Mouse (Mus musculus) urinary bladder, postnatal 10 days (tissue): ENCODE measurements around the gene March10.

Source experiments
- DNase-seq: peaks from one replicate; pipeline ENCODE4 v3.0.0; 2022; ENCODE audit warnings: low spot score

Gene March10

DNA sequence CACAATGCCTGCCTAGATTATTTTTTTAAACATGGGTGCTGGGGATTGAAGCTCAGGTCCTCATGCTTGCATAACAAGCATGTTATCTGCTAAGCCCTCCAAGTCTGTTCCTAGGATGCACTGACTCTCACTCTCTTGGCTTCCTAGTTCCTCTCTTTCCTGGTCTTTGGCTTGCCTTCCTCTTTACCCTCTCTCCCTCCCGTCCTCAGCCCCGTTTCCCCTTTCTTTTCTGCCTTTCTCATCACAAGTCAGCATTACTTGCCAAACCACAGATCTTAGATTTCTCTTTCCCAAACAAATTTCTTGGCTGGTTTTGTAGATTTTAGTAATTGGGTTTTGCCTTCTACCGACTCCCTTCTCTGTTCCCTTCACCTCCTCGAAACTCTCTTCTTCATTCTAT is 10.2 kb upstream of the March10 start:
- no peak for DNase-seq

DNA sequence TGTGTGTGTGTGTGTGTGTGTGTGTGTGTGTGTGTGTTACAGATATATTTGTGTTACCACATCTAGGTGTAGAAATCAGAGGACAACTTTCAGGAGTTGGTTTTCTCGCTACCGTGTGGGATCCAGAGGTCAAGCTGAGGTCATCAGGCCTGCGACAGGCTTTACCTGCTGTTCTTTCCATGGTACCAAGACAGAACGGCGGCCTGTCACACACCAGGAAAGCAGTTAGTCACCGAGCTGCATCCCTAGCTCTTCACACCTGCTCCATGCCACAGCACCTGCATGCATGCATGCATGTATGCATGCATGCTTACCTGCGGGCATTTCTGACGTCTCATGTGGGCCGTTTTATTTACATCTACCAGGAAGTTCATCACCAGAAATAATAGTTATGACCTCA is 9.0 kb upstream of the March10 start:
- no peak for DNase-seq

DNA sequence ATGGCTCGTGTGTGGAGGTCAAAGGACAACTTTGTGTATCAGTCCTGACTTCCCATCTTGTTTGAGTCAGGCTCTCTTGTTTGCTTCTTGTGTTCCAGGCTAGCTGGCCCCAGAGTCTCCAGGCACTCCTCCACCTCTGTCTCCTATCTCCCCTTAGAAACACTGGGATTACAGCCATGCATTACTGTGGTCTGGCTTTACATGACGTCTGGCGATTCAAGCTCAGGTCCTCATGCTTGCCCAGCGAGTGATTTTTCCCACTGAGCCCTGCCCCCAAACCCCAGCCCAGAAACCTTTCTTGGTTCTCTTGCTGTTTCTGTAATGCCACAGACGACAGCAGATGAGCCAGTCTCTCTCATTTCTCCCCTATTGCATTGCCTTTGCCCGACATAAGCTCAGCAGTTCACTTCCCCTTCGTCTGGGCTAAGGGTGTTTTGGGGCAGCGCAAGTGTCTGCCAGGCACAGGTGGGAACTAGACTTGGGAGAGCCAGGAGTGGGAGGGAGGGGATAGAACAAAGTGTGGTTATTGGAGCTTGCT is 8.0 kb upstream of the March10 start:
- no peak for DNase-seq

DNA sequence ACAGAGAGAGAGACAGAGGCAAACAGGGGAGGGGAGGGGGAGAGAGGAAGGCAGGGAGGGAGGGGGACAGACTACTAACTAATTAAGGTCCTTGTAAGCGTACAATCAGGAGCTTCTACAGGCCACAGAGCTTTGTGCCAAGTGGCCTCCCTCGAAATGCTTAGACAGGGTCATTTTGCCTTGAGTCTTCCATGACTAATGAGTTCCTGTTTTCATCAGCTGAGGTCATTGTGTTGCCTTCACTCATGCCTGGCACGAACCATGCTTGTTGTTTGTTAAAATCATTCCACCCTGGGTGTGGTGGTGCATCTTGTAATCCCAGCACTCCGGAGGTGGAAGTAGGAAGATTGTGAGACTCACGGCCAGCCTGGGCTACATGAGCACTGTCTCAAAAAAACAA is 3.4 kb upstream of the March10 start:
- DNase-seq: no peak

DNA sequence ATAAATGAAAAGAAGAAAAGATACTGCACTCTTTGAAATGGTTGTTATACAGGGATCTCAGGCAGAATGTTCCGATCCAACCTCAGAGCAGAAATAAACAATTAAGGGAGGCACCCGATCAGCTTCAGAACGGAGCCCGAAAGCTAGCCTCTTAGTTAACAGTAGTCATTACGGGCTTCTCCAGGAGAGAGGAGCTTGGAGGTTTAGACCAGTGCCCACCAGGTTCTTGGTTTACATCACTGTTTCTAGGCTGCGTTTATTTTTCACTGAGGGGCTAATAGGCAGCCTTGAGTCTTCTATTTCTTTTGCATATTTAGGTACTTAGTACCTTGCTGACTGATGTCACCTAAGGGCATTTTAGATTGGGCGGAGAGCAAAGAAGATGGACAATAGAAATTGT is 506 bp upstream of the March10 start:
- no peak for DNase-seq

DNA sequence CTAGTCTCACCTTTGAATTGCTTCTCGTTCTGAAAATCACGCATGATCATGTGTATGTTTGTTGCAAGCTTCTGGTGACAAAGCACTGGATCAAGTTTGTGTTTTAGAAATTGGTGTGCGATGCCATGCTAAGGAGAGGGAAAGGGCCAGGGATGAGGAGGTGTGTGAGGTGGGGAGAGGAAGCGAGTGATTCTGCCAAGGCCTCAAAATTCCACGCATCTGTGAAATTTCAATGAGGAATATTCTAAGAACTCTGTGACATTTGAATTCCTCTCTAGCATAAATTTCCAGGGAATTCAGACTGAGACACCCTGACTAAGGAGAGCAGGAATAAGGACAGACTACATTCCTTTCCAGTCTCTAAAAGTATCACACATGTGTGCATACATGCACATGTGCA is 1.4 kb downstream of the March10 start:
- no peak for DNase-seq

DNA sequence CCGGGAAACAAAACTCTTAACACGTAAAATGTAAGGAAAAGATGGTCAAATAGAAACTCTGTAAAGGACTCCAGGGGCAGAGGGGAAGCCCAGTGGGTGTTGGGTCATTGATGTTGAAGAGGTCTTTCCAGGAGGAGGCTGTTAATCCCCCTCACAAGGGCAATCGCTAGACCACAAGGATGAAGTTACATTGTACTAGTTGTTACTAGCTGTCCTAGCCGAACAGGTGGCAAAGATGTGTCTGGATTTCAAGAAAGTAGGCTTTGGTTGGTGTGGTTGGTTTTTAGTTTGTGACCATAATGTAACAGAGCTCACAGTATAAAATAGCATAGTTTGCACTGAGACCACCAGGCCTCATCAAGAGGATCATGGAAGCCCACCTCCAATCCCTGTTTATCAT is 3.5 kb downstream of the March10 start:
- no peak for DNase-seq

DNA sequence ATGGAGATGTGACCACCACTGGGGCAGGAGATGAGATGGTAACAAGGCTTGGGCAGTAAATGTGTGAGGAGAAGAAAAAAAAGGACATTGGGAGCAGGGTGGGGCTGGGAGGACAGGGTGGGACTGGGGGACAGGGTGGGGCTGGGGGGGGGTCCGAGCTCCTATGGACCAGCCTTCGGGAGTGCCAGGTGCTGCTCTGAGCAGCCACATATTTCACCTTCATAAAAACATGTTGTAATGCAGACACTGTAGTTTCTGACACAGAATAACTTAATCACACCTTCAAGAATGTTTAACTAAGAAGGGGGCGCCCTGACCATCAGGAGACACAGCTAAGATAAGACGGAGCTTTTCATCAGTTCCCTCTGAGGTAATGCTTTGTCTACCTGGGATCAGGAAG is 4.0 kb downstream of the March10 start:
- DNase-seq: no peak

DNA sequence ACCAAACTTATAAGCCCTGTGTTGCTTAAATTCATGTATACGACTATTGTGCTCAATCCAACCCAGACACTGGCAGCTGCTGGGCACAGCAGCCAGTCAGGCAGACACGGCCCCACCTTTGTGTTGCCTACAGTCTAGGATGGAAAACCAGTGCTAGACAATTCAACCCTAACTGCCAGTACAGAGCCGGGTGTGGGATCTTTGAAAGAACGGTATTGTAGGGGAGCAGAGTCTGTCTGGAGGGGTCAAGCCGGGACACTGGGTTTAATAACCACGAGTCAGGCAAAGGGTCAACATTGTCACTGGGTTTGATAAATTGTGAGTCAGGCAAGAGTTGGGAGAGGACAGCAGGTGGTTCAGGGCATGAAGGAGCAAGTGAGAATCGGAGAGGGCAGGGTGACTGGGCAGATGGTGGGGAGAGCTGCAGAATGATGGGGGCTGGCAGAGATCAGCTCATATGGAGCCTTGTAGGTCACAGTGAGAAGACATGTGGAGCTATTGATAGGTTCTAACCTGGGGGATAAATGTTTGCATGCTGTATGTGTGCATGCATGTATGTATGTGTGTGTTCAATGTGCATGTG is 4.9 kb downstream of the March10 start:
- DNase-seq: no peak

DNA sequence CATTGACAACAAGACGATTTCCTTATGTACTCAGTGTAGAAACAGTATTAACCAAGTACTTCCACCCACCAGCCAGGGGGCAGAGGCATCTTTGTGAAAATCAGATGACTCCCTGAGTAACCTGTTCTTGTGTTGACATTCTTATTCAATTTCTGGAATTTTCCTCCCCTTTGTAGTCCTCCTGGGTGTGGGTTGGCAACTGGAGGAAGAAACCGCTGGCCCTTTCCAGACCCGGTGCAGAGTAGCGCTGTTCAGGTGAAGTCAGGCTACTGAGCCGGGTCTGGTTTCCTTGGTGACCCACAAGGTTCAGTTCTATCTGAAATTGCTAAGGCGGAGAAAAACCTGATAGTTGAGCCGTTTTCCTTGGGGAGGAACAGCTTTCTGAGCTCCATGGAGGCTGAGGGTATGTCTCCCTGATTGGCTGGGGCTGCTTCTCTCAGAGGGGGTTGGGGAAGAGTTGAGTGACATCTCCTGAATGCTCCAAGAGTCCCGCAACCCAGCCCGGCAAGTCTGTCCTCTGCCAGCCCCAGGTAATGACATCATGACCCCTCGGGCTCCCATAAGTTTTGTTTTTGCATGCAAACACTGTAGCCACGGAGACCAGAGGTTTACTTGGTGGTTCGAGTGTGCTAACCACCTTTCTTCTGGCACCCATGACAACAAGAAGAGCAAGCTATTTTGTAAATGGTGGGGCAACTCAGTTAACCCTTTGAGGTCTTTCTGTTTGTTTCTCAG is 6.8 kb downstream of the March10 start:
- no peak for DNase-seq

DNA sequence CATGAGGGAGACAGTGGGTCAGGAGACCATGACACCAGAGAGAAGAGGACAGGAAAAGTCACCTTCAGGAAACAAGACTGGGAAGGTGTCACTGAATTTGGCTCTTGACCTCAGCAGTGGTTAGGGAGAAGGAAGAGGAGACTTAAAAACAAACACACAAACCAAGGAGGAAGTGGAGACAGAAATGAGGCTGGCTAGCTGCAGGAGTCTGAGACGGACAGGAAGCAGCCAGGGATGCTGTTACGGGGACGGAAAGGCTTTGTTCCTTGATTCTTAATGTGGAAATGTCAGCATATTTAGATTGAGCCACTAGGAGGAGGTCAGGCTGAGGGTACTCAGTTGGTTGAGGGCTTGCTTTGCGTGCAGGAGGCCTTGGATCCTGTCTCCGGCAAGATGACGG is 8.9 kb downstream of the March10 start:
- no peak for DNase-seq

DNA sequence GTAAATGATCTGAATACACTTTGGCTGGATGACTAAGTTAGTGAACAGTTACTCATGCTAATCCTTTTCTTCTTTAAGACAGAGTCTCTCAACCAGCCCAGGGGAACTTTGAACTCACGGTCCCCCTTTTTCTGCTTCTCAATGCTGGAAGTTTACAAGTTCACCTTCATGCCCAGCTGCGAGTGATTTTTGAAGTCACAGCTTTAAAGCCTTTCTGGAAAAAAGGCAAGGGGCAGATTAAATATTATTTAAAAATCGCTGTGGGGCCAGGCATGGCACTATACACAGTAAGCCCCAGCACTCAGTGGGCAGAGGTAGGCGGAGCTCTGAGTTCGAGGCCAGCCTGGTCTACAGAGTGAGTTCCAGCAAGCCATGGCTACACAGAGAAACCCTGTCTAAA is 10.3 kb downstream of the March10 start:
- no peak for DNase-seq

DNA sequence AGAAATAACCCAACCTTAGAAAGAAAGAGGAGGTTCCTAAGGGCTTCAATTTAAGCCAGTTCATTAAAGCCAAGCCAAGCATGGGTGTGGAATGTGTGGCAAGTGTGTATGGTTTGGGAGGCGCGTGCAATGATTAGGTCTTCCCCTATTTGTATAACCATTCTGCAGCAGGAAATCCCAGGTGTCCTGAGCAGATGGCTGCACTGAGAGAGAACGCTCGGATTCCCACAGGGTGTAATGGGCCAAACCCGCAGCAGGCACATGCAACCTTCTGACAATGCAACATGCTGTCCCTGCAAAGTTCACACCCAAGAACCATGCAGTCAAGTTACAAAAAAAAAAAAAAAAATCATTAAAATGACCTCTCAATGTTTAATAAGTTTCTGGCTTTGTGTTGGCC is 10.8 kb downstream of the March10 start:
- no peak for DNase-seq

DNA sequence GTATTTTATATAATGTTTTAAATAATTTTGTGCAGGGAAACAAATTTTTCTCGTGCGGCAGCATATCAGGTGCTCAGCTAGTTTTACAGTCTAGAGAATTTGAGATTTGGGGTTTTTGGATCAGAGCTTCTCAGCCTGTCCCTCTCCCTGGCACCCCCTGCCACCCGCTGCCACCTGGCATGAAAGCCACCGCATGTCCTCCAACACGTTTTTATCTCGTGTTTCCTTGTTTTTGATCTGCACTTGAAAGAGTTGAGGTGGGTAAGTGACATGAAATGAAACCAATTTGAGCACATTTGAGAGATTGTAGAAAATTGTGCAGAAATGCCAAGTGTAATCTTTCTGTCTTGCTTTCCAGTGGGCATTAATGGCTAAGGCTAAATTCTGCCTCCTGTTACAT is 11.6 kb downstream of the March10 start:
- DNase-seq: no peak

DNA sequence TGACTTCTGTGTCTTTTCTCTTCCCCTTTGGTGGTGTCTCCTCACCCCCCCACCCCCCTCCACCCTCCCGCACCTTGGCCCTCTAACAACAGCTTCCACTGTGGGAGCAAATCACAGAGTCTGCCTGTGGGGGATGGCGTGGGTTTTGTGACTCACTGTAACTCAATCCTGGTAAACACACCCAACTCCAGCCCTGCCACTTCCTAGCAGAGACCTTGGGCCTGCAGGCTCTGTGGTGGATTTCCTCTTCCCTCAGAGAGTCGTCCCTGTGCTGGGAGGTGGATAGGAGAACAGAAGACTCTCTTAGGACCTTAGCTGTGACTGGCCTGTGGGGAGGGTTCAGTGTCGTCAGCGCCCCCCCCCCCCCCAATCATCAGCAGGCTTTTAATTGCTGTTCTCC is 13.0 kb downstream of the March10 start:
- no peak for DNase-seq

DNA sequence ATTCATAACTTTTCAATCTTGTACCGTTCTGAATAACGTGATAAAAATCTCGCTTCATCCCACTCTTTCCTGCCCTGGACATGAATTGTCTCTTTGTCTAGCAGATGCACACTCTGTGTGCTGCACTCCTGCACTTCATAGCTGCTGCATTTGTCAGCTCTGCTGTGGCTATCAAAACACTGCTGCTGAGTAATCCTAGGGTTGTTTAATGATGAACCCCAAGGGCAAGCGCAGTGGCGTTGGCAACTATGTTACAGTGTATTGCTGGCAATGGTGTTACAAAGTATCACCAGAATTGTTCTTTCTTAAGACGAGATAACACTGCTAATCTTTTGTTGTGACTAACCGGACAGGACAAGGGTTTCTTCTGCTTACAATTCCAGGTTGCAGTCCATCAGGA is 16.7 kb downstream of the March10 start:
- DNase-seq: no peak

DNA sequence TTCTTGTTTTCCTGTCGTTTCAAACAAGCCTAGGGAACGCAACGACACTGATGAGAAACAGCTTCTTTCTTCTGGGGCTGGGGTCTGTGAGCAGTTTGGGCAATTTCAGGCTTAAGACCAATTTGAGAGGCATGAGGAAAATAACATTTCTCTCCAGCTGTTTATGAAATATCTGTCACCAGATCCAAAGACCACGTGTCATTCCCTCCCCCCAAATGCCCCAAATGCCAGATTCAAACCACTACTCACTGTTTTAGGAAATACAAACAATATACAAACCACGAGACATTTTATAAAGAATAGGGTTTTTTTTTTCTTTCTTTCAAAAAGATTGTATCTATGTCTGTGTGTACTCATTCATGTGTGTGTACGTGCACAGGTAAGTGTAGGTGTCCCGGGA is 17.6 kb downstream of the March10 start:
- no peak for DNase-seq

DNA sequence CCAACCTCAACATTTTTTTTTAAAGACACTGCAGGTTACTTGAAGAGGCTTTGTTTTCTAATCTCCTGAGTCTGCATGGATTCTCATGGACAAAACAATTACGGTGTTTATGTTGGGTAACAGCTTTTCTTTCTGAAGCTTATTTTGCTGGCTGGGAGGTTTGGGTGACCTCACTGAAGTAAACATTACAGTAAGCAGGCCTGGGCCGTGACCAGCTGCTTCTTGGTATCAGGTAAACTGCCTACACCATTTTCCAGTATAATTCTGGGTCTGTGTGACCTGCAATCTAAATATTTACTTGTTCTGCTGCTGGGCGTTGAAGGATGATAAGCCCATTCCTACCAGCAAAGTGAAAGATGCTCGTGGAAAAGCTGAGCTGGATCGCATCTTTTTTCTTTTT is 30.1 kb downstream of the March10 start:
- DNase-seq: no peak

DNA sequence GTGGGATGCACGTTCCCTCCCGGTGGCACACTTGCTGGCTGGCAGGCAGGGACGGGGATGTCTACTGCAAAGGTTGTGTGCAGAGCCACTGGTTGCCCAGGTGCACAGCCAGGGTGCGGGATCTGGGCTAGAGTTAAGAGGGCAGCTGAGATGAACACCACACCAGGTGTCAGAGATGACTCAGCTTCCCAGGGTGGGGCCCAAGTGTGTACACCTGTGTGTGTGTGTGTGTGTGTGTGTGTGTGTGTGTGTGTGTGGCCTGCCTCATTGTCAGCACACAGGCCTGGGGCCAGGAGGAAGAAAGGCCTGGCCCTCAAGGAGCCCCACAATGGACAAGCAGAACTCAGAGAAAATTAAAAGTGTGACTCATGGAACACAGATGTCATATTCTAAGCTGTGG is 31.9 kb downstream of the March10 start:
- DNase-seq: no peak

DNA sequence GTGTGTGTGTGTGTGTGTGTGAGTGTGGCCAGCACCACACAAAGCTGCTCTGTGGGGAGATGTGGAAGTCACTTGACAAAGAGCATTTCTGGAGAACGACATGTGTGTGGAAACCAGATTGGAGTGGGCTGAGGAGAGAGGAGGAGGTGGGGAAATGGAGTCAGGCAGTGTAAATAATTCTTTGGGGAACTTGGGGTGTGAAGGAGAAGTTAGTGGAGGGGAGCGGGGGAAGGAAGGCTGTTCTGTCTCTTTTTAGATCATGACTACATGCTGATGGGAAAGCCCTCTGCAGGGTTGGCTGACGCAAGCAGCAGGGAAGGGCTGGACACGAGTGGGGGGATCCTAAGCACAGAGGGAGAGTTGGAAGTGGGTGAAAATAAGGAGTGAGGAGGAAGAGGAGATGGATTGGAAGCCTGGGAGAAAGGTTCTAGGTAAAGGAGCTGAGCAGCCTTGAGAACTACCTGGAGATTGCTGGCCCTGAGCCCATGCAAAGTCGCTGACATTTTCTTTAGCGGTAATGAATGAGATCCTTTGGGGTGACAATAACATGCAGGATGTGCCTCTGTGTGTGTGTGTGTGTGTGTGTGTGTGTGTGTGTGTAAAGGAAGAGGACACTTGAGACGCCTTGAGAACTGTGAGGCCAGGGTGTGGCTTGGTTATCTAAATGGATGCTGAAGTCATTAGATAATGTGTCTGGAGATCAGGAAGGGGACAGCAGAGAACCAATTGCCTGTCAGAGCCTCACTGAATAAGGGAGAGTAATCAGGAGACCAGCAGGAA is 35.7 kb downstream of the March10 start:
- DNase-seq: no peak

DNA sequence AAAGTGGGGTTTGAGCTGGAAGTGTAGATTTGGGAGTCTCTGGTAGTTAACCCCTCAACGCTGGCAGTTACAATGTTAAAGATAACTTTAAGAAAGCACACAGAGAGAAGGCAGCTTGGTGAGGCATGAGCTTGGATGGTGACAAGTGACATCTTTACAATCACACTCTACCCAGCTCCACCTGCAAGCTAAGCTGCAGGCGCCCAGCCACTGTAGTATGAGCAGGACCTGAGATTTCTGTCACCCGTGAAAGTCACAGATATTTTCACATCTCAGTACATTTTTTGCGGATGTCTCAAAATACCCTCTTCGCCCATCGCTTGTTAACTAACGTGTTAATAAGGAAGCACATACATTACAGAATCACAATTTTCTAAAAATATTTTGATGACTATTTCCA is 36.6 kb downstream of the March10 start:
- no peak for DNase-seq

DNA sequence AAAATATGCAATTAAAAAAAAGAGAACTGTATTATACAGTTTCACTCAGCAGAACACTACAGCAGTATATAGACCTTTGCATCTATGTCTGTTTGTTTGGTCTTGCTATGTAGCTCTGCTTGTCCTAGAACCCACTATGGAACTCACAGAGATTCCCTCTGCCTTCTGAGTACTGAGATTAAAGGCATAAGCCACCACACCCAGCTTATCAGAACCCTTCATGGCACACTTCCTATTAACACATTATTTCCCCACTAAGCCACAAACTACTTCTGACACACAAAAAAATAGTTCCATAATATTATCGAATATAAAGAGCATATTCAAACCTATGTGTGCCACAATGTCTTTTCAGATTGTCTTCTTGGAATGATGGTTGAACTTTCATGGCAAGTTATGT is 42.5 kb downstream of the March10 start:
- no peak for DNase-seq

DNA sequence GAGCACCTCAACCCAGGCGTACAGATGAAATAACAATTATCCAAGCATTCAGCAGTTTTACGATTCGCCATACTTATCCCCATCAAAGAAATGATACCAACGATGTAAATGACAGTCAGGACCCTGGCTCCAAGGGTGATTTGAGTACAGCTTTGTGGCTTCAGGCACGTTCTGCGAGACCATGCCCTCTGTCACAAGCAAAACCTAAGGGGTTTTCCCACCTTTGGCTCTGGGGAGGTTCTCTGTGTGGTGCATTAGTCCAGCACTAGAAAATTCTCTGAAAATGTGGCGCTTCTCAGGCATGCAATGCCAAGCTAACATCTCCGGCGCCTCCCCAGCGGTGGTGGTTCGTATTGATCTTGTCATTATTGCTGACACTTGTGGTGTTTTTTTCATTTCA is 47.1 kb downstream of the March10 start:
- DNase-seq: no peak
